Mouse (Mus musculus): ENCODE measurements at regions not wholly inside any gene's neighbourhood (a gene's known extent, or its start where the extent isn't known, plus 50 kb on each side); places are given as distances from the start of the nearest gene placed in this dataset.

DNA sequence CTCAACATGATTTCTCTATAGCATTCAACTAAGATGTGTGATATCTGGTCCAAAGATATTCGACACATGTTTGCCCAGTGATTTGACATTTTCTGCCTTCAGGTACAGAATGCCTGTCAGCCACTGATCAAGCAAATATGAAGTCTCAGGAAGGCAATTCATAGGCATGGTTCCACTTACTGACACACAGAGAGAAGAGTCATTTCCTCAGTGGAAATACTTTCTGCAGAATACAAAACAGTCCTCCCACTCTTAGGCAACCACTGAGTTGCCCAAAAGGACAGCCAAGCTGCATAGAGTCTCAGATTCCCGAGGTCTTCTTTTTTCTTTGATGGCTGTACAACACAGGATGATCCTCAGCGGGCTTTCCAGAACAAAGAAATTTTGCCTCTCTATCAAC, 110.9 kb downstream of the Ndufa4 start:
- no peak for DNase-seq (ENCODE audit: low spot score in 2 of 2)
- intact Hi-C loops (cut with DNase I) = loop anchor here (10.0 kb wide), 1 partner anchor 458 kb away; no protein-coding TSS in a partner anchor

- intact Hi-C loops (cut with DNase I) = loop anchor here (10.0 kb wide), 1 partner anchor 461 kb away; no protein-coding TSS in a partner anchor
Observed at GRCm38 (mm10) chr6:11793366-11793765, 113.9 kb downstream of the Ndufa4 start.

GRCm38 (mm10) chr6:11792186-11792585, 115.1 kb downstream of the Ndufa4 start:
- intact Hi-C loops (cut with DNase I) = loop anchor here (10.0 kb wide), 1 partner anchor 463 kb away; no protein-coding TSS in a partner anchor
- DNase-seq (ENCODE audit: low spot score in 2 of 2) = no peak

More at GRCm38 (mm10) chr6:11793366-11793765, 113.9 kb downstream of the Ndufa4 start:
- DNase-seq (ENCODE audit: low spot score in 2 of 2) = peak; percentile 61 to 66

- DNase-seq (ENCODE audit: low spot score in 2 of 2) = no peak
- intact Hi-C loops (cut with DNase I) = loop anchor here (10.0 kb wide), 1 partner anchor 464 kb away; no protein-coding TSS in a partner anchor
Observed at GRCm38 (mm10) chr6:11791056-11791455, 116.2 kb downstream of the Ndufa4 start.

- intact Hi-C loops (cut with DNase I) = no loop called here
- DNase-seq (ENCODE audit: low spot score in 2 of 2) = no peak
Observed at GRCm38 (mm10) chr6:11773992-11774391, 133.3 kb downstream of the Ndufa4 start.

DNA sequence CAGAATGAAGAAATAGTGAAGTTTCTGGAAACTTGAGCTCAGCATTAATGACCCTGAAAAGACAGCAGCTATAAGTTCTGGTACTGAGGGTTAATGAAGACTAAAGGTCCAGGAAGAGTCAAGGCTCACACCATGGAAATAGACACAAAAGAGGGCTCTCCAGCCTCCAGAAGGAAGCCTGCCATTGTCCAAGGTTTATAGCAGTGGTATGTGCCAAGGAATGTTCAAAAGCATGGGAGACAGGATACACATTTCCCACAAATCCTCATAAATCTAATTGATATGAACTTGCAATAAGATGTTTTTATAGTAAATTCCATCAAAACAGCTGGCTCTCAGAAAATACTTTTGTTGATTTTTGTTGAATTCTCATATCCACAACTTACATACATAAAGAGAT, 144.4 kb downstream of the Ndufa4 start:
- no peak for DNase-seq (ENCODE audit: low spot score in 2 of 2)
- intact Hi-C loops (cut with DNase I) = no loop called here

DNA sequence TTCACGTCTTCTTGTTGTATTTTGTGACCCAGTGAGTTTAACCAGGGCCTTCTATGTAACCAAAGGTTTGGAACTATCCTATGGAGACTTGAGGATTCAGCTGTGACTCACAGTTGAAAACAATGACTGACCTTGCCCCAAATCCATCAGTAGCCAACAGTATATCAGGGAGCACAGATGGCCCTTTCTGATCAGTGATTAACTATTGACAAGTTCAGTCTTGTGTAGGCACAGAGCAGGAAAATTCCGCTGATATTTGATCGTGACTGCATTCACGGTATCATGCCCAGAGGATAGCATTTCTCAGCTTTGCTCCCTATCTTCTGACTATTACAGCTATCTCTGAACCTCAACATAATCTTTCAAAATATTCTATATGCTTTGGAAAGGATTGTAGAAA, 169.6 kb downstream of the Ndufa4 start:
- no peak for DNase-seq (ENCODE audit: low spot score in 2 of 2)
- intact Hi-C loops (cut with DNase I) = no loop called here

GRCm38 (mm10) chr6:11731126-11731525, 176.2 kb downstream of the Ndufa4 start:
- no peak for DNase-seq (ENCODE audit: low spot score in 2 of 2)
- intact Hi-C loops (cut with DNase I) = no loop called here

GRCm38 (mm10) chr6:11730667-11731066, 176.6 kb downstream of the Ndufa4 start:
- intact Hi-C loops (cut with DNase I) = no loop called here
- no peak for DNase-seq (ENCODE audit: low spot score in 2 of 2)

DNA sequence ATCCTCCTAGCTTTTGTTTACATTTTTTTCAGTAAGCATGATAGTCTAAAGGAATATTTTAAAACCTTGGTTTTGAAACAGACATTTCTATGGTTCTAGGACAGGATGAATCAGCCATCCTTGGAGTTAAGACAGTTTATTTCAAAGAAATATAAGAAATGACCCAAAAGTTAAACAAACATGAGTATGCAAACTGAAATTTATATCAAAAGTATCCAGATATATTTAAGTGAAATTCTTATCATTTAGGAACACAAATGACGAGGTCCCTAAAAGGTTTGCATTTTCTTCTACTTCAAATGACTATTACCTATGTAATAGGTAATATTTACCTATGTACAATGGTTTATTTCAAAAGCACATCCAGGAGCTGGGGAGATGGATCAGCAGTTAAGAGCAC, 179.5 kb downstream of the Ndufa4 start:
- DNase-seq (ENCODE audit: low spot score in 2 of 2) = no peak
- intact Hi-C loops (cut with DNase I) = no loop called here

DNA sequence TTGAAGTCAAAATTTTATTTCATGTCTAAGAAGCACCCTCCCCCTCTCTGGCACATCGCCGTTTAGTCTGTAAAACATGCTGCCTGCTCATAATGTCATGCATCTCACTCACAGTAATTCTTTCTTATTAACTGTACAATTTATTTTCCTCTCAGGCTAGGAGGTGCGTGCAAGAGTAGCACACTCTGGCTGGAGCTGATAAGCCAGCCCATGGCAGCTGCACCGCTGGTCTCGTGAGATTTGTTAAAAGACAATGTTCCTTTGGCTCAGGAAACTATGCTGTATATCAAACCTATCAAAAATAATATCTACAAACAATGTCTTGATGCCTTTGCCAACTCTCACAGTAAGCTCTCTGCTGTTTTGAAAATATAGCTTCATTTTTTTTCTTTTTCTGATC, 179.9 kb downstream of the Ndufa4 start:
- DNase-seq (ENCODE audit: low spot score in 2 of 2) = no peak
- intact Hi-C loops (cut with DNase I) = no loop called here

DNA sequence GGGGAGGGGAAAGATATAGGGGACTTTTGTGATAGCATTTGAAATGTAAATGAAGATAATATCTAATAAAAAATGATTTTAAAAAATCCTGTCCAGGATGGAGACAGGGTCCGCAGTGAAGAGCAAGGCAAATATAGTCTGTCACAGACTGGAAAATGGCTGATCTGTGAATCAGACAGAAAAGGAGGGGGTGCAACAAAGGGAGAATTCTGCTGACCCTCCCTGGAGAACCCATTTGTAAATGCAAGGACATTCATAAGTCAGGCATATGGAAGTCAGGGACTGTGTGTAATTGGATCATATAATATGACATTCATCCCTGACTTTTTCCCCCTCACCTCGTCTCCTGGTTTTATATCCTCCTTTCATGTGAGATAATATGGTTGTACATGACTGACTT, 183.8 kb downstream of the Ndufa4 start:
- no peak for DNase-seq (ENCODE audit: low spot score in 2 of 2)
- intact Hi-C loops (cut with DNase I) = no loop called here

- intact Hi-C loops (cut with DNase I) = no loop called here
- DNase-seq (ENCODE audit: low spot score in 2 of 2) = no peak
Observed at GRCm38 (mm10) chr6:11720274-11720673, 187.0 kb downstream of the Ndufa4 start.

DNA sequence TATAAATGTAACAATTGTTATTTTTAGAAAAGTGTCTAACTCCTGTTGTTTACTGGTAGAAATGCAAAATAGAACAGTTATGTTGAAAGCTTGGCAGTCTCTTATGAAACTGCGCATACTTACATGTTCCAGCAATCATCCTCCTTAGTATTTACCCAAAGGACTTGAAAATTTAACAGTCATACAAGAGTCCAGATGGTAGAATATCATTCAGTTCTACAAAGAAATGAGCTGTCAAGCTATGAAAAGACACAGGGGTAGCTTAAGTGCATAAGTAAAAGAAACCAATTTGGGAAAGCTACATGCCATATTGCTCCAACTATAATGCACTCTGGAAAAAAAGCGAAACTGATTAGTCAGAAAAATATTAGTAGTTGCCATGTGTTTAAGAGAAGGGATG, 196.7 kb downstream of the Ndufa4 start:
- intact Hi-C loops (cut with DNase I) = no loop called here
- peak in 1 of 2 experiments; percentile 23 for DNase-seq (ENCODE audit: low spot score in 2 of 2)

GRCm38 (mm10) chr6:11709465-11709864, 197.8 kb downstream of the Ndufa4 start:
- intact Hi-C loops (cut with DNase I) = no loop called here
- DNase-seq (ENCODE audit: low spot score in 2 of 2) = no peak

Data from left cerebral cortex, postnatal 25 days (tissue).